ENCODE assay signal across 9 mouse cellular contexts in the genomic region with DNA sequence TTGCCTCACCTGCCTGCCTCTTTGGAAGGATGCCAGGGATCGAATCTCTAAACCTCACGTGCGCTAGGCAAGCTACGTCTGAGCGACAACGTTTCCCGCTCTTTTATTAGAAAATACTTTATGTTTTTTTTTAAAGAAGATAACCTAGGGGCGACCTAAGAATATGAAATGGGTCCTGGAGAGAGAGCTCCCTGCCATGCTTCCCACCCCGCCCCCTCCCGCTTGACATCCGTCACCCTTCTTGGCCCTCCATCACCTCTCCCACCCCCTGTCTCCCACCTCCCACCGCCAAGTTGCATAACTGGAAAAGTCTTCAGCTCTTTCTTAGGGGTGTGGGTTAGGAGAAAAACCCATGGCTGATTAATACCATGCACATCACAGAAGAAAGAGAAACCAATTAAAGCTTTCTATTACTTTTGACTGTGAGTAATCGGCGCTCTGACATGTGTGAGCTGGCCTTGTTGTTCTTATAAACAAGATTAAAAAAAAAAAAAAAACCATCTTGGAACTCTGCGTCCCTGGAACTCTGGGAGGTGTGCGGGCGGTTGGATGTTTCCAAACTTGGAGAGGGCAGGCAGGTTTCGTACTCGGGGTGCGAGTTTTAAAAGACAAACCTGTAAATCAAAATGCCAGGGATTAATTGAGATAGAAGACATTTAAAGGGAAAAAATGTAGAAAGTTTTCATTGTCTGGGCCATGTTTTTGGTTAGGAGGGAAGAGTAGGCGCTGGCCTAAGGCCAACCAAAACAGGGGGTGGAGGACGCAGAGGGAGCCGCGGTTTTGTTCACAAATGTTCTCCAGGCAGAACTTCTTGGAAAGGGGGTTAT.
DNase-seq lines count a peak whose midpoint lies in the region.
"Had no signal": no experiment of that assay in that cellular context is flagged by ENCODE, and none has a peak within 500 bp of the region (broad histone marks: within the 10 kb centered on the region; RNA-seq: fewer than 3 reads in every experiment).

No protein-coding gene starts in this region.

- peak; percentile 67 for DNase-seq in urinary bladder, postnatal 14 days (ENCODE audit: low spot score)
- no peak for DNase-seq in urinary bladder, postnatal 10 days (ENCODE audit: low spot score)
- DNase-seq in gastrocnemius, postnatal 14 days, result peak; percentile 36
- DNase-seq in kidney, postnatal 10 days, result peak; percentile 85
- no peak for DNase-seq in thymus, postnatal 4 days
- no peak for DNase-seq in left cerebral cortex, postnatal 14 days (ENCODE audit: low spot score in 2 of 2)
- no peak for DNase-seq in cerebellum, adult 9-11 months
- DNase-seq: cerebellum, postnatal 25 days; liver, embryonic 13.5 days had no signal

- intact Hi-C loops in gastrocnemius, postnatal 14 days (cut with DNase I; ENCODE audit: low total_unique reads), result no loop called here
- intact Hi-C loops in left cerebral cortex, postnatal 14 days (cut with DNase I), result no loop called here

Comparison
In these comparisons a context has a peak if more than half of its experiments do, and no peak if none do; other contexts are left out.
1. DNase-seq: peak in urinary bladder, postnatal 14 days (single experiment), gastrocnemius, postnatal 14 days (single experiment) and kidney, postnatal 10 days (single experiment); none in urinary bladder, postnatal 10 days (single experiment), thymus, postnatal 4 days (single experiment), left cerebral cortex, postnatal 14 days (0 of 2) and cerebellum, adult 9-11 months (single experiment).